Mouse (Mus musculus) stomach, postnatal 0 days (tissue): ENCODE measurements around the gene Esr2.

Experiments used
- CTCF ChIP-seq: IDR thresholded peaks from 2 replicates; pipeline ENCODE4 v1.5.1; 2016; ENCODE audit warnings: antibody characterized with exemption, low read depth, mild to moderate bottlenecking, moderate library complexity
- EP300 ChIP-seq: optimal IDR thresholded peaks from 2 replicates; pipeline ENCODE3; 2016; ENCODE audit warnings: antibody characterized with exemption

DNA sequence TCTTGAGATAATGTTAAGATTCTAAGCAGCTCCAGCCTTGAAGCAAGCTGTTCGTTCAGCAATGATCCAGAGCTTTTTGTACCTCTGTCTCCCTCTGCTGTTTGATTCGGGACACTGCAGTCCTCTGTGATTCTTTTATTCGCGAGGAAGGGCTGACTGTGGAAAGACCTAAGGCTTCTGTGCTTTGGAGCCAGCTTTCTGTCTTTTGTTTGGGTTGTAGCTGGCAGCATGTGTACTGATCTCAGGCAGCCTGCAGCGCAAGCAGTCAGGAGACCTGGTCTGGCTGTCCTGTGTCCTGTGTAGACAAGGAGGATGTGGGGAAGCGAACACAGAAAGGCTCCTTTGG lies 19.6 kb upstream of the Esr2 start:
- TF ChIP-seq CTCF (peak; percentile 92), EP300 (no peak)
